Mouse (Mus musculus): Measurements from ENCODE around the gene Epha1. TPM values are rescaled to one million over a fixed set of nuclear protein-coding genes. Genes with fewer than 3 reads are reported as not detected.

Gene Epha1
- polyA plus RNA-seq, 1 experiment from 2014 or later, result 5.1 TPM

DNA sequence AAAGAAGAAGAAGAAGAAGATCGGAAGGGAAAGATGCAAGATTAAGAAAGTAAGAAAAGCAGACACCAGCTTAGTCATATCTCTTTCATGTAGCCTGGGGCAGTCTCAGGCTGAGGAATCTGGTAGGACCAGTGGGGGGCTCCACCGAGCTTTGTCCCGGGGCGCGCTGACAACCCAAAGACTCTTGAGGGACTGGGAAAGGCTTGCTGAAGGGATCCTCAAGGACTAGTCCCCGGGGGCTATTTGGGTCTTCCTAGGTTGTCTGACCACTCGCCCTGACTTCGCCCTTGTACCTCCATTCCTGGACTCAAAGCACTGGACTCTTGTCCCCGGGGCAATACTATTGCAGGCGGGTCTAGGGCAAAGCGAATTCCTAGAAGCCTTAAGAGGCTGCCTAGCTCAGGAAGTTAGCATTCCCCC lies 24.1 kb downstream of the Epha1 start:
- under 1% methylated on average over 11 of the region's 11 CpGs for WGBS

GRCm38 (mm10) chr6:42348281-42349005 lies 24.6 kb downstream of the Epha1 start:
- WGBS, result 35% methylated on average over 12 of the region's 12 CpGs
- H3K9me3 ChIP-seq, result no peaks in the 10 kb centered on the region
- peak overlapping the region; percentile 88 for H3K4me3 ChIP-seq
- no peaks in the 10 kb centered on the region for H3K27me3 ChIP-seq (replicated peaks; ENCODE audit: low read depth, poor library complexity, severe bottlenecking)
- peaks cover 35% of the 10 kb centered on the region for H3K4me1 ChIP-seq
- DNase-seq (ENCODE audit: low spot score), result no peak
- H3K27ac ChIP-seq (replicated peaks), result no peak overlapping the region
- H3K36me3 ChIP-seq (replicated peaks), result peaks cover 25% of the 10 kb centered on the region

More for the DNA sequence above, 24.1 kb downstream of the Epha1 start:
- Histone ChIP-seq H3K9me3 (no peaks in the 10 kb centered on the region), H3K4me3 (peak overlapping the region; percentile 88), H3K27me3 (replicated peaks; ENCODE audit: low read depth, poor library complexity, severe bottlenecking) (no peaks in the 10 kb centered on the region), H3K4me1 (peaks cover 39% of the 10 kb centered on the region), H3K36me3 (replicated peaks) (peaks cover 31% of the 10 kb centered on the region), H3K27ac (replicated peaks) (peak overlapping the region; percentile 97)
- peak; percentile 79 for DNase-seq (ENCODE audit: low spot score)

DNA sequence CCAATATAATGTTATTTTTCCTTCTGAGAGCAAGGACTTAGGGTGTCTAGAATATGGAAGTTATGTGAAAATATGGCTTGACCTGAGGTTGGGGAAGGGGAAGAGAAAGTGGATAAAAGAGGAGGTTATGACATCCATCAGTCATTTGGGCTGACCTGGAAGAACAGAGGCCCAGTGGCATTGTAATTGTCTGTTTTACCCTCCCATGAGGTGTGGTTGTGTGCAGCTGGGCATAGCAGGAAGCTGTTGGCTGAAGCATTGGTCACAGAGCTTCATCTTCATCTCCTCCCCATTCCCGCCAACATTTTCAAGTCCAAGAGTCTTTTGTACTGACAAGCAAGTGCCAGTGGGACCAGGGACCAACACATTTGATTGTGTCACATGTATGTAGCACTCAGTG lies 28.8 kb downstream of the Epha1 start:
- no peak for DNase-seq (ENCODE audit: low spot score)

GRCm38 (mm10) chr6:42343361-42344120 lies 29.5 kb downstream of the Epha1 start:
- Histone ChIP-seq H3K9me3 (no peaks in the 10 kb centered on the region), H3K36me3 (replicated peaks) (no peaks in the 10 kb centered on the region), H3K4me3 (no peak overlapping the region), H3K27ac (replicated peaks) (no peak overlapping the region), H3K4me1 (peaks cover 3% of the 10 kb centered on the region; the same call in 1 of the 2 replicates), H3K27me3 (replicated peaks; ENCODE audit: low read depth, poor library complexity, severe bottlenecking) (no peaks in the 10 kb centered on the region)
- DNase-seq (ENCODE audit: low spot score), result no peak
- WGBS, result 87% methylated on average over 9 of the region's 9 CpGs

More for the DNA sequence above, 28.8 kb downstream of the Epha1 start:
- Histone ChIP-seq H3K9me3 (no peaks in the 10 kb centered on the region), H3K27me3 (replicated peaks; ENCODE audit: low read depth, poor library complexity, severe bottlenecking) (no peaks in the 10 kb centered on the region), H3K4me1 (peaks cover 9% of the 10 kb centered on the region), H3K27ac (replicated peaks) (no peak overlapping the region), H3K36me3 (replicated peaks) (no peaks in the 10 kb centered on the region), H3K4me3 (no peak overlapping the region)
- WGBS, result 85% methylated on average over 1 of the region's 1 CpGs

DNA sequence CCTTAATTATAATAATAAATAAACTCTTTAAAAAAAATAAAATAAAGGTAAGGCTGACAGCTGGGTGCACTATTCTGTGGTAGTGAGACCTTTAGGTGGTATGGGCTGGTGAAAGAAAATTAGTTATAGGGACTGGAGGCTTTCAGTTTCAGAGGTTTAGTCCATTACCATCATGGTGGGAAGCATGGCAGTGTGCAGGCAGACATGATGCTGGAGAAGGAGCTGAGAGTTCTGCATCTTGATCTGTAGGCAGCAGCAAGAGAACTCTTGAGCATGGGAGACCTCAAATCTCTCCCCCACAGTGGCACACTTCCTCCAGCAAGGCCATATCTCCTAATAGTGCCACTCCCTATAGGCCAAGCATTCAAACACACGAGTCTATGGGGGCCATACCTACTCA lies 30.9 kb downstream of the Epha1 start:
- H3K9me3 ChIP-seq, result no peaks in the 10 kb centered on the region
- H3K4me1 ChIP-seq, result no peaks in the 10 kb centered on the region
- no peak overlapping the region for H3K4me3 ChIP-seq
- no peaks in the 10 kb centered on the region for H3K36me3 ChIP-seq (replicated peaks)
- no peak for DNase-seq (ENCODE audit: low spot score)
- H3K27ac ChIP-seq (replicated peaks), result no peak overlapping the region
- 81% methylated on average over 1 of the region's 1 CpGs for WGBS
- no peaks in the 10 kb centered on the region for H3K27me3 ChIP-seq (replicated peaks; ENCODE audit: low read depth, poor library complexity, severe bottlenecking)

GRCm38 (mm10) chr6:42339981-42340380 lies 33.1 kb downstream of the Epha1 start:
- no peak for DNase-seq (ENCODE audit: low spot score)
- 82% methylated on average over 5 of the region's 5 CpGs for WGBS

GRCm38 (mm10) chr6:42339189-42339588 lies 33.9 kb downstream of the Epha1 start:
- no peak for DNase-seq (ENCODE audit: low spot score)
- Histone ChIP-seq H3K9me3 (no peaks in the 10 kb centered on the region), H3K27me3 (replicated peaks; ENCODE audit: low read depth, poor library complexity, severe bottlenecking) (no peaks in the 10 kb centered on the region), H3K4me3 (no peak overlapping the region), H3K4me1 (no peaks in the 10 kb centered on the region), H3K27ac (replicated peaks) (no peak overlapping the region), H3K36me3 (replicated peaks) (no peaks in the 10 kb centered on the region)
- WGBS, result 83% methylated on average over 2 of the region's 2 CpGs

More at GRCm38 (mm10) chr6:42339981-42340380, 33.1 kb downstream of the Epha1 start:
- Histone ChIP-seq H3K27ac (replicated peaks) (no peak overlapping the region), H3K4me3 (no peak overlapping the region), H3K9me3 (no peaks in the 10 kb centered on the region), H3K4me1 (no peaks in the 10 kb centered on the region), H3K36me3 (replicated peaks) (no peaks in the 10 kb centered on the region), H3K27me3 (replicated peaks; ENCODE audit: low read depth, poor library complexity, severe bottlenecking) (no peaks in the 10 kb centered on the region)

DNA sequence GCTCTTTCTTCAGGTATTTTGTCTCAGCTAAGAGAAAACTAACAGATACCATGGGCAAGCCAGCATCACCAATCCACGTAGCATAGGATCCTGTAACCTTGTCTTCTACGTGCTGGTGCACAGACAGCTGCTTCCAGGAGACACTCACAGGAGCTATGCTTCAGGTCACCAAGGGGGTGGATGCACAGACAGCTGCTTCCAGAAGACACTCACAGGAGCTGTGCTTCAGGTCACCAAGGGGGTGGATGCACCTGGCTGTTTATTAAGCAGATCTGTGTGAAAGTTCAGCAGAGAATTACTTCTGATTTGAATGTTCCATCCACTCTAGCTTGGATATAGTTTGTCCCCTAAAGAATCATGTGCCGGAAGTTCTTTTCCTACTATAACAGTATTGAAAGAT lies 42.1 kb downstream of the Epha1 start:
- WGBS, result 89% methylated on average over 3 of the region's 3 CpGs
- Histone ChIP-seq H3K27ac (replicated peaks) (no peak overlapping the region), H3K27me3 (replicated peaks; ENCODE audit: low read depth, poor library complexity, severe bottlenecking) (no peaks in the 10 kb centered on the region), H3K4me1 (no peaks in the 10 kb centered on the region), H3K4me3 (no peak overlapping the region), H3K9me3 (no peaks in the 10 kb centered on the region), H3K36me3 (replicated peaks) (no peaks in the 10 kb centered on the region)
- no peak for DNase-seq (ENCODE audit: low spot score)

- Histone ChIP-seq H3K9me3 (no peaks in the 10 kb centered on the region), H3K27ac (replicated peaks) (no peak overlapping the region), H3K27me3 (replicated peaks; ENCODE audit: low read depth, poor library complexity, severe bottlenecking) (no peaks in the 10 kb centered on the region), H3K4me1 (no peaks in the 10 kb centered on the region), H3K4me3 (no peak overlapping the region), H3K36me3 (replicated peaks) (no peaks in the 10 kb centered on the region)
- 81% methylated on average over 3 of the region's 3 CpGs for WGBS
- DNase-seq (ENCODE audit: low spot score), result no peak
Observed at GRCm38 (mm10) chr6:42330216-42330615, 42.9 kb downstream of the Epha1 start.

DNA sequence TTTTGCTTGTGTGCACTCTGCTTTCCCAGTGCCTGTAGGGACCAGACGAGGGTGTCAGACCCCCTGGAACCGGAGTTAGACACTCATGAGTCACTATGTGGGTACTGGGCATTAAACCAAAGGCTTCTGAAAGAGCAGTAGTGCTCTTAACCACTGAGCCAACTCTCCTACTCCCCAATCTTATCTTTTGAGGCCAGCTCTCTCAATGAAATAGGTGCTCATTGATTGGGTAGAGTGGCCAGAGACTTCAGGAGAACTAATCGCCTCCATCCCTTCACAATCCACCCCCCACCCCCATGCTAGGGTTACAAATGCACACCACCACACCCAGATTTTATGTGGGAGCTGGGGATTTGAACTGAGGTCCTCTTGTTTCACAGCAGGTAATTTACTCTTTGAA lies 44.3 kb downstream of the Epha1 start:
- 82% methylated on average over 3 of the region's 3 CpGs for WGBS

DNA sequence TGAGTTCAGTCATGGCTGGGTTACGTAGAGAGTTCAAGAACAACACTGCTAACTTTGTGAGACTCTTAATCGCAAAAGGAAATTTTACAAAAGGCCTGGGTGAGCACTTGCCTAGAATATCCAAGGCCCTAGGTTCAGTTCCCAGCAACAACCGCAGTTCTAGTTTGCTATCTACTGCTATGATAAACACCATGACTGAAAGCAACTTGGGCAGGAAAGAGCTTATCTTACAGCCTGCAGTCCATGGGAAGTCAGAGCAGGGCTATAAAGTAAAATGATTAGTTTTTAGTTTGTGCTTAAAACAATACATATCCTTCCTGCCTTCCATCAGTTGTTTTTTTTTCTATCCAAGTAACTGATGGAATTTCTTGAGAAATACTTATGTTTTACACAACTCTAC lies 46.6 kb downstream of the Epha1 start:
- Histone ChIP-seq H3K4me3 (no peak overlapping the region), H3K27me3 (replicated peaks; ENCODE audit: low read depth, poor library complexity, severe bottlenecking) (peaks cover 34% of the 10 kb centered on the region), H3K36me3 (replicated peaks) (no peaks in the 10 kb centered on the region), H3K27ac (replicated peaks) (no peak overlapping the region), H3K4me1 (peaks cover 24% of the 10 kb centered on the region), H3K9me3 (no peaks in the 10 kb centered on the region)
- WGBS, result 88% methylated on average over 3 of the region's 3 CpGs
- no peak for DNase-seq (ENCODE audit: low spot score)

More for the DNA sequence above, 44.3 kb downstream of the Epha1 start:
- H3K27me3 ChIP-seq (replicated peaks; ENCODE audit: low read depth, poor library complexity, severe bottlenecking), result peaks cover 11% of the 10 kb centered on the region
- no peaks in the 10 kb centered on the region for H3K36me3 ChIP-seq (replicated peaks)
- H3K27ac ChIP-seq (replicated peaks), result no peak overlapping the region
- peaks cover 14% of the 10 kb centered on the region for H3K4me1 ChIP-seq
- no peak for DNase-seq (ENCODE audit: low spot score)
- no peak overlapping the region for H3K4me3 ChIP-seq
- H3K9me3 ChIP-seq, result no peaks in the 10 kb centered on the region

GRCm38 (mm10) chr6:42325268-42325609 lies 47.8 kb downstream of the Epha1 start:
- Histone ChIP-seq H3K27me3 (replicated peaks; ENCODE audit: low read depth, poor library complexity, severe bottlenecking) (peaks cover 44% of the 10 kb centered on the region), H3K9me3 (no peaks in the 10 kb centered on the region), H3K36me3 (replicated peaks) (no peaks in the 10 kb centered on the region), H3K4me1 (peaks cover 24% of the 10 kb centered on the region), H3K4me3 (peak overlapping the region; percentile 81), H3K27ac (replicated peaks) (peak overlapping the region; percentile 87; the same call in 1 of the 2 replicates)
- WGBS, result 3% methylated on average over 7 of the region's 7 CpGs
- peak; percentile 86 for DNase-seq (ENCODE audit: low spot score)
